Mouse (Mus musculus) intestine, embryonic 14.5 days (tissue): ENCODE results near the gene Itgb8. TPM values are rescaled to one million over a fixed set of nuclear protein-coding genes. Genes with fewer than 3 reads are reported as not detected.

ENCODE experiments used
- ATAC-seq: fragments of 200-750 bp; cut with Nextera tagmentation; replicated peaks from 2 replicates; pipeline ENCODE4 v1.8.0; 2017; ENCODE audit warnings: low read depth, moderate number of reproducible peaks, moderate TSS enrichment, moderate library complexity; ENCODE audit not compliant: low FRiP score, low TSS enrichment
- DNase-seq: peaks from one replicate; pipeline ENCODE4 v3.0.0-alpha.2; 2018; ENCODE audit warnings: low spot score
- H3K27ac ChIP-seq: fragments of 300-500 bp; sonication (generic); 2 replicates; pipeline ENCODE4 v1.5.1; 2014; ENCODE audit warnings: low read depth, mild to moderate bottlenecking, control low read depth
- H3K27me3 ChIP-seq: fragments of 300-500 bp; sonication (generic); replicated peaks from 2 replicates; pipeline ENCODE4 v1.6.1; 2014; ENCODE audit warnings: low read length, control low read depth; ENCODE audit not compliant: control insufficient read depth, insufficient read depth
- H3K36me3 ChIP-seq: fragments of 300-500 bp; sonication (generic); 2 replicates; pipeline ENCODE4 v1.6.1; 2014; ENCODE audit warnings: low read length, control low read depth; ENCODE audit not compliant: control insufficient read depth, insufficient read depth
- H3K4me1 ChIP-seq: fragments of 300-500 bp; sonication (generic); replicated peaks from 2 replicates; pipeline ENCODE4 v1.6.1; 2014; ENCODE audit warnings: low read length, control low read depth, mixed read lengths; ENCODE audit not compliant: control insufficient read depth, insufficient read depth
- H3K4me2 ChIP-seq: fragments of 300-500 bp; sonication (generic); 2 replicates; pipeline ENCODE4 v1.6.1; 2014; ENCODE audit warnings: low read length
- H3K4me3 ChIP-seq: fragments of 300-500 bp; sonication (generic); 2 replicates; pipeline ENCODE4 v1.5.1; 2014; ENCODE audit warnings: low read depth, low read length, control low read depth, mixed read lengths
- H3K9ac ChIP-seq: fragments of 300-500 bp; sonication (generic); 2 replicates; pipeline ENCODE4 v1.6.1; 2014; ENCODE audit warnings: mild to moderate bottlenecking, low read length
- H3K9me3 ChIP-seq: fragments of 300-500 bp; sonication (generic); 2 replicates; pipeline ENCODE4 v1.6.1; 2016; ENCODE audit warnings: low read length, control low read depth; ENCODE audit not compliant: control insufficient read depth
- WGBS: fragments of 180-500 bp; shearing (Covaris S2); extraction: QIAGEN DNeasy Blood & Tissue Kit; methylation state at CpG from one replicate; pipeline ENCODE4 v1.1.7; 2014; 5-methylcytosine and 5-hydroxymethylcytosine counted together
- polyA plus RNA-seq: library from polyadenylated mRNA; unstranded; fragments of >200 nt; fragmentation: Nextera tagmentation; extraction: Ambion mirVana; gene quantifications from 2 replicates; pipeline ENCODE4 v1.2.1, GENCODE M21; 2014

The Itgb8 gene
- polyA plus RNA-seq, 1 experiment from 2014 or later, result 3.7 TPM

DNA sequence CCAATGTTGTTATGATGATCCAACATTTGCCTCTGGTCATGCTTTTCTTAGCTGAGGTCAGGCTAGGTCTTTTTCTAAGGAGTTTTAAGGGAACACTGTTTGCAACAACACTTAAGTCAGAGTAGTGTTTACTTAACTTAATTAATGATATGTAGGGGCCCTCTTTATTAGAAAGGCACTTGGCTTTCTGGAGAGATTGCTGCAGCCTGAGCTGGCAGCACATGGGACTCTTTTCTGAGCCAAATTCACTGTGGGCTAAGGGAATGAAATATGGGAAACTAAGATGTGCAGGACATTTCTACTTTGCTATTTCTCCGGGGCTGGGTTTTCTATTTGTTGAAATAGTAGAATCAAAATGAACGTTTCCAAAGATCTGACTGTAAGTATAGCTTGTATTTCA, 73.5 kb downstream of the Itgb8 start:
- Histone ChIP-seq H3K9me3 (no peaks in the 10 kb centered on the region), H3K9ac (no peak overlapping the region), H3K4me1 (no peaks in the 10 kb centered on the region), H3K4me3 (no peak overlapping the region), H3K27ac (no peak overlapping the region), H3K4me2 (no peak overlapping the region), H3K36me3 (peaks cover 5% of the 10 kb centered on the region), H3K27me3 (no peaks in the 10 kb centered on the region)
- DNase-seq (no peak), ATAC-seq (no peak)
- WGBS, result 62% methylated on average over 2 of the region's 2 CpGs

GRCm38 (mm10) chr12:119164672-119165071, 73.9 kb downstream of the Itgb8 start:
- no peak overlapping the region for H3K4me2 ChIP-seq
- no peaks in the 10 kb centered on the region for H3K27me3 ChIP-seq
- H3K27ac ChIP-seq, result no peak overlapping the region
- DNase-seq, result no peak
- H3K4me1 ChIP-seq, result no peaks in the 10 kb centered on the region
- H3K36me3 ChIP-seq, result peaks cover 5% of the 10 kb centered on the region
- H3K9me3 ChIP-seq, result no peaks in the 10 kb centered on the region
- no peak for ATAC-seq
- H3K4me3 ChIP-seq, result no peak overlapping the region
- 62% methylated on average over 1 of the region's 1 CpGs for WGBS
- H3K9ac ChIP-seq, result no peak overlapping the region

DNA sequence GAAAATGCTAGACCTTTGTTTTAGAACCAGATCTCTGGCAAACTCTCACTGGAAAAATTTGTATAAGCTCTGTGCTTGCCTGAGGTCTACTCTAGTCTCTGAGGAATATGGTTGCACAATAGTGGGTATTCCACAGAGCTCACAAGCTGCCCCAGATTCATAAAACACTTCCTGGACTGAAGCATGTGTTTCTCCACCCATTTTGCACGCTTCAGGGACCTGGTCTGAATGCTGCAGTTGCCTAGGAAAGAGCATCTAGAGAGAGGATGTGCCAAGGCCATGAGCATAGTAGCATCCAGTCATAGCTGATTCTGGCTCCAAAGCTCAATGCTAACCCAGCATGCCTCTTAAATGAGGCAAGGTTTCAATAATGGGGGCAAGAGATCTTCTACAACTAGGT, 74.4 kb downstream of the Itgb8 start:
- no peaks in the 10 kb centered on the region for H3K27me3 ChIP-seq
- 80% methylated on average over 1 of the region's 1 CpGs for WGBS
- no peak overlapping the region for H3K4me2 ChIP-seq
- H3K9ac ChIP-seq, result no peak overlapping the region
- no peak for ATAC-seq
- H3K4me3 ChIP-seq, result no peak overlapping the region
- no peaks in the 10 kb centered on the region for H3K9me3 ChIP-seq
- peaks cover 5% of the 10 kb centered on the region for H3K36me3 ChIP-seq
- no peaks in the 10 kb centered on the region for H3K4me1 ChIP-seq
- H3K27ac ChIP-seq, result no peak overlapping the region
- DNase-seq, result no peak

- H3K27me3 ChIP-seq, result no peaks in the 10 kb centered on the region
- DNase-seq (no peak), ATAC-seq (no peak)
- H3K9me3 ChIP-seq, result no peaks in the 10 kb centered on the region
- H3K36me3 ChIP-seq, result peaks cover 1% of the 10 kb centered on the region
- H3K27ac ChIP-seq, result no peak overlapping the region
- H3K4me3 ChIP-seq, result no peak overlapping the region
- no peaks in the 10 kb centered on the region for H3K4me1 ChIP-seq
- no peak overlapping the region for H3K4me2 ChIP-seq
- no peak overlapping the region for H3K9ac ChIP-seq
These were observed 77.8 kb downstream of the Itgb8 start for GRCm38 (mm10) chr12:119160786-119161185.

GRCm38 (mm10) chr12:119159254-119159933, 79.2 kb downstream of the Itgb8 start:
- Histone ChIP-seq H3K4me1 (no peaks in the 10 kb centered on the region), H3K4me2 (no peak overlapping the region), H3K27me3 (no peaks in the 10 kb centered on the region), H3K4me3 (no peak overlapping the region), H3K9me3 (no peaks in the 10 kb centered on the region), H3K9ac (no peak overlapping the region), H3K27ac (no peak overlapping the region), H3K36me3 (no peaks in the 10 kb centered on the region)
- DNase-seq (no peak), ATAC-seq (no peak)
- WGBS, result 64% methylated on average over 4 of the region's 4 CpGs

- no peaks in the 10 kb centered on the region for H3K27me3 ChIP-seq
- no peak overlapping the region for H3K4me2 ChIP-seq
- H3K4me1 ChIP-seq, result no peaks in the 10 kb centered on the region
- DNase-seq (no peak), ATAC-seq (no peak)
- no peaks in the 10 kb centered on the region for H3K36me3 ChIP-seq
- H3K9me3 ChIP-seq, result no peaks in the 10 kb centered on the region
- 99% methylated on average over 2 of the region's 2 CpGs for WGBS
- H3K27ac ChIP-seq, result no peak overlapping the region
- no peak overlapping the region for H3K9ac ChIP-seq
- no peak overlapping the region for H3K4me3 ChIP-seq
These were observed 80.9 kb downstream of the Itgb8 start for GRCm38 (mm10) chr12:119157686-119158085.

DNA sequence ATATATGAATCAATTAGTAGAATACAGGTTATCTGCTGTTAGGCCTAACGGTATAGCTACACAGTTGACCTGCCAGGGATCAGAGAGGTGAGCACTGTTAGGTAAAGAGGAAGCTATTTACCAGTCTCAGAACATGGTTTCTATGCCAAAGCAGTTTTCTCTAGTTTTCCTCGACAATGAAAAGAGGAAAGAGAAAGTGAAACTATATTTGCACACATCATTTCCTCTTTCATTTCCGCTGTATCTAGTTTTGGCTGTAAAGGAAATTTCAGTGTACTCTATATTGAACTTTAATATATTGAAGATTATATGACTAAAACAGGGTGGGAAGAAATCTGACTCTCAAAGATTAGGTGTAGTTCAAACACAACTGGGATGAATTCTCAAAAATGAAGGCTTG, 81.5 kb downstream of the Itgb8 start:
- Histone ChIP-seq H3K27me3 (no peaks in the 10 kb centered on the region), H3K4me1 (no peaks in the 10 kb centered on the region), H3K9ac (no peak overlapping the region), H3K36me3 (no peaks in the 10 kb centered on the region), H3K4me3 (no peak overlapping the region), H3K4me2 (no peak overlapping the region), H3K27ac (no peak overlapping the region), H3K9me3 (no peaks in the 10 kb centered on the region)
- no peak for DNase-seq
- WGBS, result 84% methylated on average over 3 of the region's 3 CpGs
- ATAC-seq, result no peak

GRCm38 (mm10) chr12:119155566-119155965, 83.0 kb downstream of the Itgb8 start:
- H3K9me3 ChIP-seq, result no peaks in the 10 kb centered on the region
- 51% methylated on average over 4 of the region's 4 CpGs for WGBS
- DNase-seq, result no peak
- no peak overlapping the region for H3K9ac ChIP-seq
- H3K4me3 ChIP-seq, result no peak overlapping the region
- no peaks in the 10 kb centered on the region for H3K36me3 ChIP-seq
- ATAC-seq, result no peak
- H3K27me3 ChIP-seq, result no peaks in the 10 kb centered on the region
- H3K4me2 ChIP-seq, result no peak overlapping the region
- no peak overlapping the region for H3K27ac ChIP-seq
- H3K4me1 ChIP-seq, result no peaks in the 10 kb centered on the region

GRCm38 (mm10) chr12:119150956-119151355, 87.6 kb downstream of the Itgb8 start:
- H3K4me1 ChIP-seq, result no peaks in the 10 kb centered on the region
- DNase-seq, result no peak
- no peaks in the 10 kb centered on the region for H3K27me3 ChIP-seq
- H3K9ac ChIP-seq, result no peak overlapping the region
- H3K4me2 ChIP-seq, result no peak overlapping the region
- 97% methylated on average over 2 of the region's 2 CpGs for WGBS
- no peak overlapping the region for H3K27ac ChIP-seq
- H3K9me3 ChIP-seq, result no peaks in the 10 kb centered on the region
- no peak for ATAC-seq
- no peak overlapping the region for H3K4me3 ChIP-seq
- H3K36me3 ChIP-seq, result no peaks in the 10 kb centered on the region
